Mouse (Mus musculus) ES-E14 (cell line): ENCODE results near the gene Hdac11. TPM values are rescaled to one million over a fixed set of nuclear protein-coding genes. Genes with fewer than 3 reads are reported as not detected.

Experiments used
- DNase-seq: peaks from one replicate; pipeline ENCODE4 v3.0.0-alpha.2; 2013; ENCODE audit warnings: low read depth, low spot score
- H3K27ac ChIP-seq: 2 replicates; pipeline ENCODE4 v1.5.1; 2012; ENCODE audit warnings: low read depth, mild to moderate bottlenecking, low read length, moderate library complexity, mixed read lengths; ENCODE audit not compliant: poor library complexity, insufficient read depth, severe bottlenecking
- H3K36me3 ChIP-seq: 2 replicates; pipeline ENCODE4 v1.6.1; 2012; ENCODE audit warnings: mild to moderate bottlenecking, low read length, moderate library complexity, mixed read lengths; ENCODE audit not compliant: control insufficient read depth, poor library complexity, insufficient read depth, severe bottlenecking
- H3K4me1 ChIP-seq, 2 experiments: fragments of 150-350 bp in 1 of 2; sonication (generic) in 1 of 2; 2 replicates each; pipeline ENCODE4 v1.6.1; 2012; ENCODE audit warnings: low read length in 2 of 2, mild to moderate bottlenecking in 1 of 2, mixed read lengths in 1 of 2; ENCODE audit not compliant: control insufficient read depth in 2 of 2, insufficient read depth in 2 of 2, poor library complexity in 1 of 2
- H3K4me3 ChIP-seq, 2 experiments: fragments of 150-350 bp in 1 of 2; sonication (generic) in 1 of 2; 2 replicates each; pipeline ENCODE4 v1.5.1; 2012; ENCODE audit warnings: low read length in 2 of 2, low read depth in 1 of 2, mild to moderate bottlenecking in 1 of 2, mixed read lengths in 1 of 2; ENCODE audit not compliant: insufficient read depth in 1 of 2, poor library complexity in 1 of 2, severe bottlenecking in 1 of 2
- H3K9ac ChIP-seq: 2 replicates; pipeline ENCODE4 v1.6.1; 2012; ENCODE audit warnings: low read depth, mild to moderate bottlenecking, low read length, mixed read lengths; ENCODE audit not compliant: poor library complexity, insufficient read depth, severe bottlenecking
- H3K9me3 ChIP-seq: fragments of 150-350 bp; sonication (generic); 2 replicates; pipeline ENCODE4 v1.6.1; 2012; ENCODE audit warnings: low read depth, mild to moderate bottlenecking, low read length; ENCODE audit not compliant: control insufficient read depth, insufficient read depth
- CHD2 ChIP-seq: IDR thresholded peaks from 2 replicates; pipeline ENCODE4 v1.6.1; 2014; ENCODE audit warnings: mild to moderate bottlenecking, low read depth, low read length, inconsistent platforms
- HCFC1 ChIP-seq: IDR thresholded peaks from 2 replicates; pipeline ENCODE4 v1.6.1; 2012; ENCODE audit warnings: low read length, inconsistent platforms, borderline replicate concordance; ENCODE audit not compliant: insufficient read depth
- MAFK ChIP-seq: IDR thresholded peaks from 2 replicates; pipeline ENCODE4 v1.6.1; 2014; ENCODE audit warnings: mild to moderate bottlenecking, low read depth, low read length, inconsistent platforms; ENCODE audit not compliant: insufficient read depth
- ZC3H11A ChIP-seq: IDR thresholded peaks from 2 replicates; pipeline ENCODE4 v1.6.1; 2012; ENCODE audit warnings: low read depth, mild to moderate bottlenecking, inconsistent platforms, low read length, borderline replicate concordance
- ZNF384 ChIP-seq: IDR thresholded peaks from 2 replicates; pipeline ENCODE4 v1.6.1; 2012; ENCODE audit warnings: low read depth, low read length, inconsistent platforms
- in situ Hi-C, 2 experiments: fragments of 600-800 bp; cut with MboI; formaldehyde crosslinking; loops; one replicate each; pipeline ENCODE4 v1.15.1; 2025; ENCODE audit warnings: low sequenced_read_pairs in 2 of 2, inconsistent platforms in 1 of 2; ENCODE audit not compliant: unreplicated experiment in 2 of 2
- total RNA-seq: library from RNA; depleted of rRNA; stranded (reverse); fragments of 300-350 nt; gene quantifications from 2 replicates; pipeline ENCODE4 v1.2.3, GENCODE M21; 2012

Hdac11 gene
- total RNA-seq, 1 experiment: 2.6 TPM

GRCm38 (mm10) chr6:91115158-91115557 is 41.3 kb upstream of the Hdac11 start:
- no peak for DNase-seq
- no peak for TF ChIP-seq CHD2
- TF ChIP-seq MAFK: no peak
- no peak for TF ChIP-seq ZC3H11A
- no peak for TF ChIP-seq ZNF384
- no peak for TF ChIP-seq HCFC1
- Histone ChIP-seq H3K9me3 (no peaks in the 10 kb centered on the region), H3K36me3 (no peaks in the 10 kb centered on the region), H3K9ac (0 out of 2 replicates have a peak overlapping the region, but pooled peaks have one; percentile 11), H3K27ac (no peak overlapping the region), H3K4me3 (no peak overlapping the region), H3K4me1 (peaks cover 3 to 12% of the 10 kb centered on the region in 2 experiments; a peak in 2 of 4 replicates)
- in situ Hi-C loops: no loop called here

GRCm38 (mm10) chr6:91115863-91116243 is 40.6 kb upstream of the Hdac11 start:
- in situ Hi-C loops: no loop called here
- peak overlapping the region; percentile 84 to 86 for H3K4me3 ChIP-seq

DNA sequence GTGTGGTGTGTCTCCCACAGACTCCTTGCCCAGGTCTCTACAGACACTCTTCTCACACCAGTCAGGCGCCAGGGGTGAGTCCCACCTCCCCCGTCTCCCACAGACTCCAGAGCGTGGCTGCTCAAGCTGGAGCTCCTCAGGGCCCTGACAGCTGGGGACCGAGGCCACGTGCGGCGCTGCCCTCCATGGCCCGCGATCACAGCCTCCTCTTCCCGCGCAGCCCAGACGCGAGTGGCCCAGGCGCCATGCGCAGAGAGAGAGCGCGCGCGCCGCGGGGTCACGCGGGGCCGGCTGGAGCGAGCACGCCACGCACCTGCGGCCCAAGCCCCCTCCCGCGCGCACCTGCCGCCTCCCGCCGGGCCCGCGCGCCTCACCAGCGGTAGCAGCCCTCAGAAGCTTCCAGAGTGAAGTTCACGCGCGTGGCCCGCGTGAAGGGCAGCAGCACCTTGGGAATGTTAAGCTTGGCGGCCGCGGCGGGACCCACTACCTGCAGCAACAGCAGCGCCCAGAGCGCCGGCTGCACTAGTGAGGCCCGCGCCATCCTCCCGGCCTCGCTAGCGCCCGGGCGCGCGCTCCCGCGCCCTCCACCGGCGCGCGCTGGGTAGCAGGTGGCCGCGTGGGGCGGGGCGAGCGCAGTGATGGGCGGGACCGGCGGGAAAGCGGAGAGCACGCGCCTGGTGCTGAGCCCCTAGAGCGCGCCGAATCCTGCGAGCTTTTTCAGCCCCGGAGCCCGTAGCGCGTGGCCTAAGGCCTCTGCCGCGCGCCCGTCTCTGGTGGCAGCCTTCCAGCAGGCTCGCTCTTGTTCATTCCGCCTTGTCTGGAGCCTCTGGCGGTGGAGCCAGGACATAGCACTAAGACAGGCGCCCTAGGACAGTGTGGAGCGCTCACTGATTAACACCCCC is 40.0 kb upstream of the Hdac11 start, which contains the start of gene Nup210:
Gene Nup210, minus strand, starts transcription at position 586 of the 902 bp plus-strand sequence.
- peak within 1 kb of the TSS; percentile 84 to 86 for H3K4me3 ChIP-seq
- peaks cover 3 to 12% of the 10 kb centered on the region in 2 experiments; a peak in 2 of 4 replicates for H3K4me1 ChIP-seq
- peak within 1 kb of the TSS; percentile 94 for H3K9ac ChIP-seq
- H3K27ac ChIP-seq: peak within 1 kb of the TSS; percentile 41
- no peaks in the 10 kb centered on the region for H3K36me3 ChIP-seq
- TF ChIP-seq ZC3H11A (no peak), MAFK (no peak), HCFC1 (peak; percentile 37; the same call in 1 of the 2 replicates), CHD2 (no peak)
- peak; percentile 66 for DNase-seq
- no peaks in the 10 kb centered on the region for H3K9me3 ChIP-seq
- in situ Hi-C loops: no loop called here

More at GRCm38 (mm10) chr6:91115863-91116243, 40.6 kb upstream of the Hdac11 start:
- DNase-seq: no peak
- H3K9ac ChIP-seq: peak overlapping the region; percentile 94
- 0 out of 2 replicates have a peak overlapping the region, but pooled peaks have one; percentile 28 for H3K27ac ChIP-seq
- peaks cover 3 to 12% of the 10 kb centered on the region in 2 experiments; a peak in 2 of 4 replicates for H3K4me1 ChIP-seq
- H3K9me3 ChIP-seq: no peaks in the 10 kb centered on the region
- TF ChIP-seq ZNF384: no peak
- TF ChIP-seq HCFC1: no peak
- TF ChIP-seq MAFK: no peak
- no peak for TF ChIP-seq ZC3H11A
- H3K36me3 ChIP-seq: no peaks in the 10 kb centered on the region

- no peak for DNase-seq
- Histone ChIP-seq H3K36me3 (no peaks in the 10 kb centered on the region), H3K27ac (no peak overlapping the region; the same call in 1 of the 2 replicates), H3K4me1 (peaks cover 3 to 10% of the 10 kb centered on the region in 2 experiments; a peak in 2 of 4 replicates), H3K9ac (peak overlapping the region; percentile 94), H3K4me3 (peak overlapping the region; percentile 84 to 86), H3K9me3 (no peaks in the 10 kb centered on the region)
- in situ Hi-C loops: no loop called here
- no peak for TF ChIP-seq ZNF384
- TF ChIP-seq CHD2: no peak
- no peak for TF ChIP-seq MAFK
- TF ChIP-seq HCFC1: no peak
- no peak for TF ChIP-seq ZC3H11A
Observed at GRCm38 (mm10) chr6:91117149-91117548, 39.3 kb upstream of the Hdac11 start.
